Mouse (Mus musculus) erythroblast, adult 5-6 weeks (primary cell): Measurements from ENCODE around the gene Etfdh. TPM values are rescaled to one million over a fixed set of nuclear protein-coding genes. Genes with fewer than 3 reads are reported as not detected.

ENCODE experiments used
- ATAC-seq: replicated peaks from 2 replicates; pipeline ENCODE4 v1.8.0; 2016; ENCODE audit warnings: moderate number of reproducible peaks, mild to moderate bottlenecking, moderate TSS enrichment, inconsistent platforms; ENCODE audit not compliant: poor library complexity, low FRiP score, severe bottlenecking
- total RNA-seq, 2 experiments: library from RNA; stranded (forward) in 1 of 2; stranded (reverse) in 1 of 2; fragments of 150-400 nt in 1 of 2; fragments of 200-764, 138-1000 nt in 1 of 2; gene quantifications; 2 replicates each; pipeline versions ENCODE4 v1.2.3 to v1.2.4; 2015 to 2017; ENCODE audit warnings: low replicate concordance in 2 of 2

Etfdh gene
- total RNA-seq, 2 experiments from 2014 or later: 23.3 to 36.3 TPM

DNA sequence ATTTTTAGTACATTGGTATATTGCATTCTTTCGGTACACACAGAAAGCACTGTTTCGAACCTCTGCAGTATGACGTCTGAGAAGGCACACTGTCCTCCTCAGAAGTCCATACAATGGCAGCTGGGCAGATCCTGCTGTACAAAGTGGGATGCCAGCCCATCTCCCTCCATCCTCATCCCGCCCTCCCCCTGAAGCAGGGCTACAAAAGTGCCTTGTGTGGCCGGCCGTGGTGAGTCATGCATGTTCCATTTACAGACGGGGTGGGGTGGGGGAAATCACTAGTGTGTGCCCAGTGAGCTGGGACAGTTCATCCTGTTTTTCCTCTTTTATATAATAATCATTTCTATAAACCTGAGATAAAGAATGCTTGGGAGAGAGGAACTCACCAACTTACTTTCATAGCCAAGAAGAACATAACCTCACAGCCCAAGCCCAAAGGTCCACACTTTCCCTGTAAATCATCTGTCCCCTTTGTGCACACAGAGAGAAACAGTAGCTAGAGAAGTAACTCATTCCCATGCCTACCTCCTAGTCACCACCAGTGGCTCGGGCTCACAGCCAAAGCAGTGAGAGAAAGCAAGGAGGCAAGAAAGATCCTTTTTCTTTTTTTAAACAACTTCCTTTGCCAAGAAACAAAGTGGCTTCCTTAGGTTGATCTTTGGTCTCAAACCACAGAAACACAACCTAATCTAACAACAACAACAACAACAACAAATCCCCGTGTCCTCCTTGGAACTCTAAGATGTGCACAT, 70.1 kb downstream of the Etfdh start:
- no peak for ATAC-seq

DNA sequence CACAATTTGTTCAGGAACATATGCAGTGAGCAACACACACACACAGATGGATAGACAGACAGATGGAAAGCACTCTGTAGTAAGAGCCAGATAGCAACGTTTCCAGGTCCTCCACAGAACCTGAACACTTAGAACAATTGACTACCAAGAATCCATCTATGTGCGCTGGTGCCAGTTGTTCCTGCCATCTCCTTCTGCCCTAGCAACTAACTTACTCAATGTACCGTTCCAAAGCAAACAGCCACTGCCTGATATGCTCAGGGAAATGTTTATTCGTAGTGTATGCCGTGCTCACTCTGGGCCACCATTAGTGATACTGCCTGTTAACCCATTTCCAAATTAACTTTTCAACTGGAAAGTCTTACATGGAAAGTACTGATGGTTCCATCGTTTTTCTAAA, 74.2 kb downstream of the Etfdh start:
- ATAC-seq: no peak

Other genes with a start within 250 kb of the Etfdh start
- gene Fnip2, start 61.7 kb downstream of the Etfdh start, total RNA-seq (2015; ENCODE audit: low replicate concordance): 35.5 and 82.1 TPM in 2 replicates
- 93.3 and 101 TPM in 2 replicates for gene Fnip2, start 61.7 kb downstream of the Etfdh start, total RNA-seq (2017; ENCODE audit: low replicate concordance)
- gene Ppid, start 38.2 kb downstream of the Etfdh start, total RNA-seq (2015; ENCODE audit: low replicate concordance): 32.3 and 35.5 TPM in 2 replicates
- 60.6 and 64.3 TPM in 2 replicates for gene Ppid, start 38.2 kb downstream of the Etfdh start, total RNA-seq (2017; ENCODE audit: low replicate concordance)
- gene 4930579G24Rik, start 421 bp downstream of the Etfdh start, total RNA-seq (2015; ENCODE audit: low replicate concordance): 9.6 and 11.3 TPM in 2 replicates
- gene 4930579G24Rik, start 421 bp downstream of the Etfdh start, total RNA-seq (2017; ENCODE audit: low replicate concordance): 2.6 and 8.0 TPM in 2 replicates
- not detected in 2 replicates for gene Rxfp1, start 108.4 kb upstream of the Etfdh start, total RNA-seq (2015; ENCODE audit: low replicate concordance)
- gene Rxfp1, start 108.4 kb upstream of the Etfdh start, total RNA-seq (2017; ENCODE audit: low replicate concordance): 0.28 TPM in 1 of 2 replicates, not detected in the other
- gene Tmem144, start 223.3 kb upstream of the Etfdh start, total RNA-seq (2015; ENCODE audit: low replicate concordance): 3.5 TPM in 1 of 2 replicates, not detected in the other
- gene Tmem144, start 223.3 kb upstream of the Etfdh start, total RNA-seq (2017; ENCODE audit: low replicate concordance): not detected in 2 replicates